Mouse (Mus musculus) large intestine, adult 2 months (tissue): Measurements from ENCODE around the gene Ccdc91. TPM values are rescaled to one million over a fixed set of nuclear protein-coding genes. Genes with fewer than 3 reads are reported as not detected.

Experiments
- DNase-seq: peaks from one replicate; pipeline ENCODE4 v3.0.0-alpha.2; 2012; ENCODE audit warnings: low read depth, low spot score
- WGBS: fragments of 180-500 bp; shearing (Covaris S2); methylation state at CpG from one replicate; pipeline ENCODE4 v1.1.7; 2018; 5-methylcytosine and 5-hydroxymethylcytosine counted together
- polyA plus RNA-seq: library from polyadenylated mRNA; depleted of rRNA; stranded (reverse); fragments of >200 nt; gene quantifications from 2 replicates; pipeline ENCODE4 v1.2.3, GENCODE M21; 2012; rRNA removed

The Ccdc91 gene
- polyA plus RNA-seq, 1 experiment = 19.2 TPM

- WGBS = 65% methylated on average over 2 of the region's 2 CpGs
- DNase-seq = no peak
Observed at GRCm38 (mm10) chr6:147672481-147672880, 196.9 kb downstream of the Ccdc91 start.

GRCm38 (mm10) chr6:147675022-147675733 is 199.6 kb downstream of the Ccdc91 start:
- WGBS = 58% methylated on average over 7 of the region's 7 CpGs
- DNase-seq = no peak

- no peak for DNase-seq
- WGBS = 95% methylated on average over 1 of the region's 1 CpGs
Observed at GRCm38 (mm10) chr6:147676214-147676613, 200.6 kb downstream of the Ccdc91 start.

Other genes with a start within 250 kb of the Ccdc91 start
- gene Pthlh, start 211.6 kb upstream of the Ccdc91 start, polyA plus RNA-seq = 0.99 and 1.0 TPM in 2 replicates